Mouse (Mus musculus) hindbrain, embryonic 11.5 days (tissue): ENCODE data around the gene Sema6d. TPM values are rescaled to one million over a fixed set of nuclear protein-coding genes. Genes with fewer than 3 reads are reported as not detected.

ENCODE experiments used
- ATAC-seq: fragments of 200-750 bp; cut with Nextera tagmentation; 2 replicates; pipeline ENCODE4 v1.8.0; 2017; ENCODE audit warnings: mild to moderate bottlenecking, moderate TSS enrichment, moderate library complexity; ENCODE audit not compliant: low FRiP score
- DNase-seq: peaks from one replicate; pipeline ENCODE4 v3.0.0-alpha.2; 2015; ENCODE audit warnings: low spot score
- H3K27ac ChIP-seq: fragments of 300-500 bp; sonication (generic); 2 replicates; pipeline ENCODE4 v1.5.1; 2014; ENCODE audit warnings: mild to moderate bottlenecking, low read depth, low read length
- H3K27me3 ChIP-seq: fragments of 300-500 bp; sonication (generic); 2 replicates; pipeline ENCODE4 v1.6.1; 2014; ENCODE audit warnings: mild to moderate bottlenecking, low read length, moderate library complexity, mixed read lengths; ENCODE audit not compliant: control insufficient read depth, insufficient read depth
- H3K36me3 ChIP-seq: fragments of 300-500 bp; sonication (generic); 2 replicates; pipeline ENCODE4 v1.6.1; 2014; ENCODE audit warnings: mild to moderate bottlenecking, low read length, moderate library complexity, mixed read lengths; ENCODE audit not compliant: control insufficient read depth, insufficient read depth
- H3K4me1 ChIP-seq: fragments of 300-500 bp; sonication (generic); replicated peaks from 2 replicates; pipeline ENCODE4 v1.6.1; 2014; ENCODE audit warnings: low read length, mixed read lengths; ENCODE audit not compliant: control insufficient read depth, insufficient read depth
- H3K4me2 ChIP-seq: fragments of 300-500 bp; sonication (generic); replicated peaks from 2 replicates; pipeline ENCODE4 v1.6.1; 2014; ENCODE audit warnings: mild to moderate bottlenecking, low read depth, low read length
- H3K4me3 ChIP-seq: fragments of 300-500 bp; sonication (generic); 2 replicates; pipeline ENCODE4 v1.5.1; 2014; ENCODE audit warnings: low read depth, low read length
- H3K9ac ChIP-seq: fragments of 300-500 bp; sonication (generic); 2 replicates; pipeline ENCODE4 v1.6.1; 2014; ENCODE audit warnings: low read depth, low read length
- H3K9me3 ChIP-seq: fragments of 300-500 bp; sonication (generic); 2 replicates; pipeline ENCODE4 v1.6.1; 2016; ENCODE audit warnings: low read length; ENCODE audit not compliant: control insufficient read depth
- whole genome bisulfite sequencing: fragments of 180-500 bp; shearing (Covaris S2); extraction: QIAGEN DNeasy Blood & Tissue Kit; methylation state at CpG from one replicate; pipeline ENCODE4 v1.1.7; 2014; 5-methylcytosine and 5-hydroxymethylcytosine counted together
- polyA plus RNA-seq: library from polyadenylated mRNA; unstranded; fragments of >200 nt; fragmentation: Nextera tagmentation; extraction: Ambion mirVana; gene quantifications from 2 replicates; pipeline ENCODE4 v1.2.1, GENCODE M21; 2014

The Sema6d gene
- polyA plus RNA-seq, 1 experiment from 2014 or later: 26.2 TPM

DNA sequence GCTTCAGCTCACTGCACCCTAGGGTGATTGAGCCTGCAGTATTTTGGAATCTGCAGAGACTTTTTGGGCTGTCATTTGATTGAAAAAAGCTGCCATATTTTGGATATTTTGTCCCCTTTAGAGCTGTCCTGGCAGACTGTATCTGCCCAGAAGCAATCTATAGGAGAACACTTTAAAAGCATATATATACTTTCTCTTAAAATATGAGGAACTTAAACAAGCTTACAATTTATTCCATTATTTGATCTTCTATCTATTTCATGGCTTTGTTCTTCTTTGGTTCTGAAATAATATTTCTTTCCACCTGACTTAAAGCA lies 11.4 kb downstream of the Sema6d start:
- no peaks in the 10 kb centered on the region for H3K36me3 ChIP-seq
- no peak for ATAC-seq

DNA sequence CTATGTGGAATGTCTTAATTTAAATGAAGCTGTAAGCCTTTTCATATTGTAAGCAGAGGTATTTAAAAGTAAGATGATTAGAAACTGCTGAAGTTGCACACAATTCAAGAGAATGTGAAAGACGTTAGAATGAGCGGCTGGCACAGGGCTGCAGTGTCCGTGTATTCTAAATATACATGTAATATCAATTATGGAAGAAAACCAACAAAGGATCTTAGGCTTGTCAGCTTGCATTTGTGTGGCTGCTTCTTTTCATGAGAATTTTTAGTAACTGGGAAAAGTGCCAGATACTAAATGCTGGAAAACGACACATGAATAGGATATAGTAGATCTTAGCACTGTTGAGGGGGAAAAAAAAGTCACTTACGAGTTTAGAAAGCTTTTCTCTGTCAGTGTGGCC lies 11.8 kb downstream of the Sema6d start:
- H3K9me3 ChIP-seq: no peaks in the 10 kb centered on the region
- no peaks in the 10 kb centered on the region for H3K4me1 ChIP-seq
- H3K27ac ChIP-seq: no peak overlapping the region
- H3K36me3 ChIP-seq: no peaks in the 10 kb centered on the region
- DNase-seq (no peak), ATAC-seq (no peak)
- 94% methylated on average over 5 of the region's 5 CpGs for WGBS
- no peak overlapping the region for H3K9ac ChIP-seq
- no peak overlapping the region for H3K4me3 ChIP-seq
- H3K27me3 ChIP-seq: no peaks in the 10 kb centered on the region
- no peak overlapping the region for H3K4me2 ChIP-seq

More for the DNA sequence above, 11.4 kb downstream of the Sema6d start:
- Histone ChIP-seq H3K27ac (no peak overlapping the region), H3K27me3 (no peaks in the 10 kb centered on the region), H3K4me3 (no peak overlapping the region), H3K9ac (no peak overlapping the region), H3K9me3 (no peaks in the 10 kb centered on the region), H3K4me1 (no peaks in the 10 kb centered on the region), H3K4me2 (no peak overlapping the region)
- DNase-seq: no peak

DNA sequence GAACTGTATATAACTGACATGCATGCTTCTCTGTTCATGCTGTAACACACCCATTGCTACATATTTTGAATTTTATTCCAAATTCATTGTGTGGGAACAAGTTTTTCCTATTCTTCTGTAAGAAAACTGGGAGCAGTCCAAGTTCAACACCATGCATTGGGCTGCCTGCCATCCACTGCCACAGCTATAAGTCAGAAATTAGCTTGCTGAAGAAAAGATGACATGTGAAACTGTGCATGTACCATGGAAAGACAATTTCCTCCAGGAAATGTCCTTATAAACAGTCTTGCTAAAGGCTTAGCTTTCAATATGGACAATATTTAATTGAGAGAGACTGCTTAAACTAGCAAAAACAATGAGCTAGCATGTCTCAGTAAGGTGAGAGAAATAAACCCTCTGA lies 13.5 kb downstream of the Sema6d start:
- H3K27me3 ChIP-seq: no peaks in the 10 kb centered on the region
- no peak for ATAC-seq
- no peaks in the 10 kb centered on the region for H3K4me1 ChIP-seq
- no peak overlapping the region for H3K4me3 ChIP-seq
- H3K9me3 ChIP-seq: no peaks in the 10 kb centered on the region
- no peaks in the 10 kb centered on the region for H3K36me3 ChIP-seq
- no peak for DNase-seq
- H3K27ac ChIP-seq: no peak overlapping the region
- no peak overlapping the region for H3K9ac ChIP-seq
- no peak overlapping the region for H3K4me2 ChIP-seq

DNA sequence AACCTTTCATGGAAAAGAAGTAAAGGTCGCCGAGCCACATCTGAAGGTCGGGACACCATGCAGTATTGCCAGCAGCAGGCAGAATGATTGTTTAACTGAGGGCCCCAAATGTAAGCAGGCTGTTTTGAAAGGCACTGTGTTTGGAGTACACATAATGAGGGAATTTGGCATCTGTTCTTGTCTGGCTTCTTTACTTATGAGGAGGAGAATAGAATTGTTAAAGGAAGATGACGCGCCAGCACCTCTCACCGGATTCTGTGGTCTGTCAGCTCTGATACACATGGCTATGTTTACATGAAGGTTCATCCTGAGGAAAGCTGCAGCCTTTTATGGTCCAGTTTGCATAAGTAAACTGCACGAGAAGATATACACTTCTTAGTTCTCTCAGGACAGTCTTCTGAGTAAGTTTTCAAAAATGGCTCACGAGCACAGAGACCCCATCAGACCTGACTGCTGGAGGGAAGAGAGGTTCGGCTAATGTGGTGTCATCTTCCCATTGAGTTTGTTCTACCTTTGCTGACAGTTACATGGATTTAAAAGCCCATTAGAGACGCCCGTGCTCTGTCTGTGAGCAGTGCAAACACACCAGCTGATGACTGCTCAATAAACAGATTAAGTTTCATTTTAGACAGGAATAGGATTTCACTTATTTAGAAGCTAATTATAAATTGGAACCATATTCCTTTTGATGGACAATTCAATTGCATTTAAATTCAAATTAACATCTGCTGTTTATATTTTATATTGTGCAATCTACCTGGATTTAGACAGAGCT lies 28.9 kb downstream of the Sema6d start:
- no peaks in the 10 kb centered on the region for H3K27me3 ChIP-seq
- H3K9ac ChIP-seq: no peak overlapping the region
- no peak overlapping the region for H3K4me3 ChIP-seq
- no peak overlapping the region for H3K4me2 ChIP-seq
- no peak for DNase-seq
- 74% methylated on average over 11 of the region's 11 CpGs for WGBS
- no peaks in the 10 kb centered on the region for H3K9me3 ChIP-seq
- H3K36me3 ChIP-seq: no peaks in the 10 kb centered on the region
- ATAC-seq: no peak
- no peak overlapping the region for H3K27ac ChIP-seq
- H3K4me1 ChIP-seq: no peaks in the 10 kb centered on the region

DNA sequence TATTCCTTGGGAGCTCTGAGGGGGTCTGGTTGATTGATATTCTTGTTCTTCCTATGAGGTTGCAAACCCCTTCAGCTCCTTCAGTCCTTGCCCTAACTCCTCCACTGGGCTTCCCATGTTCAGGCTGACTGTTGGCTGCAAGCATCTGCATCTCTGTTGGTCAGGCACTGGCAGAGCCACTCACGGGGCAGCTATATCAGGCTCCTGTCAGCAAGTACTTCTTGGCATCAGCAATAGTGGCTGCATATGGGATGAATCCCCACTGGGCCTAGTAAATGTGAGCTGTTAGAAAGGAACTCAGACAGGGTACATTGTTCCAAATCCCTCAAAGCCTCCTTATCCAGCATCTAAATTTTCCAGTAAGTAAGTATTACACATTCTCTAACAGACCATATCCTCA lies 30.6 kb downstream of the Sema6d start:
- H3K9me3 ChIP-seq: no peaks in the 10 kb centered on the region
- no peak overlapping the region for H3K4me3 ChIP-seq
- no peaks in the 10 kb centered on the region for H3K36me3 ChIP-seq
- no peaks in the 10 kb centered on the region for H3K4me1 ChIP-seq
- ATAC-seq (no peak), DNase-seq (no peak)
- no peak overlapping the region for H3K4me2 ChIP-seq
- no peaks in the 10 kb centered on the region for H3K27me3 ChIP-seq
- H3K9ac ChIP-seq: no peak overlapping the region
- H3K27ac ChIP-seq: no peak overlapping the region
- 92% methylated on average over 1 of the region's 1 CpGs for WGBS

DNA sequence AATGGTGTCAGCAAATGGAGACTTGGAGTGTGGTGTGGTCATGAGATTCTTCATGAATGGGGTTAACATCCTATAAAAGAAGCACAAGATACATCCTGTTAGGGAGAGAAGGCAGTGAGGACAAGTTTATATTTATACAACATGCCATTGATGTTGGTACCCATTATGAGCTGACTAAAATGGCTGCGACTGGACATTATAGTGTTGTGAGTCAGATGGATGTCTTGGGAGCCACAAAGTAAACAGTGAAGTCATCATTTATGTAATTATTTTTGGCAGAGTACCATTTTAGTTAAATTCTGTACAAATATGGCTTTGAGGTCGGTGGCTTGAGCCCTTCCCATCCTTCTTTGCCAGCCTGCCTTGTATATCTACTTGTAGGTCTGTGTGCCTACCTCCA lies 31.8 kb downstream of the Sema6d start:
- no peak overlapping the region for H3K4me3 ChIP-seq
- no peak for DNase-seq
- no peaks in the 10 kb centered on the region for H3K36me3 ChIP-seq
- no peak for ATAC-seq
- H3K9me3 ChIP-seq: no peaks in the 10 kb centered on the region
- no peak overlapping the region for H3K27ac ChIP-seq
- no peaks in the 10 kb centered on the region for H3K27me3 ChIP-seq
- no peak overlapping the region for H3K4me2 ChIP-seq
- 88% methylated on average over 2 of the region's 2 CpGs for WGBS
- H3K4me1 ChIP-seq: no peaks in the 10 kb centered on the region
- no peak overlapping the region for H3K9ac ChIP-seq

DNA sequence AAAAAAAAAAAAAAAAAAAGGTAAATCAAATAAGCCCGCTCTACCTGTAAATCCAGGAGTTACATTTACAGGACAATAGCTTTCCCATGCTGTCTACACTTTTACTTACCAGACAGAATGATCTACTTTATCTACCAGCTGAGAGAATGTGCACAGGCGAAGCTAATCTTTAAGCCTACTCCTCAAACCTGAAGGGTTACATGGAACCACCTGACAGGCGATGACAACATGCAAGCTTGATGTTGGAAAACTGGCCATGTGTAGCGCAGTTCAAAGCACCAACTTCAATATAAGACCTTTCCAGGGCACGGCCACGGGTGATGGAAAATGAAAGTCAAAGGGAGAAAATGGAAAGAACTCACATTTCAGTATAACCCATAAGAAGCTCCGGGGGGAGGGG lies 35.7 kb downstream of the Sema6d start:
- no peak for DNase-seq
- no peaks in the 10 kb centered on the region for H3K27me3 ChIP-seq
- WGBS: 86% methylated on average over 7 of the region's 7 CpGs

DNA sequence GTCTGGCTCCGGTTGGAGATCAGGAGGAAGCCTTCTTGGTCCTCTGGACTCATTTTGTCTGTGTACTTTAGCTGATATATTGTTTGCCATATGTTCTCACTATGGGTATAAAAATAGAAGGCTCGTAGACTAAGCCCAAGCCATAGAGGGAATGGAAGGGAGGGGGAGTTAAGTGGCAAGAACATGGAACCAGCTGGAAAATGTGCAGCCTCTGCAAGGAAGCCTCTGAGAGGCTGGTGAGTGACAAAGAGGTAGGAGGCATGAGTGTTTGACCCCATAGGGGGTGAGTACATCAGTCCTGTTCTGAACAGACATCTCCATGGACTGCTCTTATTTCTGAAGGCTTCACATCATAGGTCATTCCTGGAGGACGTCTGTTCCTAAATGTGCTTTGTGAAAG lies 37.1 kb downstream of the Sema6d start:
- 68% methylated on average over 3 of the region's 3 CpGs for WGBS

More for the DNA sequence above, 35.7 kb downstream of the Sema6d start:
- ATAC-seq: no peak
- Histone ChIP-seq H3K9me3 (no peaks in the 10 kb centered on the region), H3K4me1 (no peaks in the 10 kb centered on the region), H3K4me2 (no peak overlapping the region), H3K36me3 (no peaks in the 10 kb centered on the region), H3K9ac (no peak overlapping the region), H3K4me3 (no peak overlapping the region), H3K27ac (no peak overlapping the region)

DNA sequence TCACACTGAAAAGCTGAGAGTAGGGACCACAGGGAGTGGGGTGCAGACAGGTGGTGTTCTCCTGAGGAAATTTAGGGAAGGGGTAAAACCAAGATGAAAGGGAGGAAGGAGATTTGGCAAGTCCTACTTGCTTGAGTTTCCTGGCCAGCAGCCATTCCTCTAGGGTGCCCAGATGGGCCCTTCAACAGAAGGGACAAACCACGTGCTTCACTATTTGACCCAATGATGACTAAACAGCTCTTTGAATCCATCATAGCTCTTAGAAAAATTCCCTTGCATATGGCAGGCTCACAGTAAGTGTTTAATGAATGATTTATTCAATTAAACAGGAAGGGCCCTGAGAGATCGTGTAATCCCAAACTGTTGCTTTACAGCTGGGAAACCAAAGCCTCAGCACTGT lies 41.1 kb downstream of the Sema6d start:
- Histone ChIP-seq H3K4me3 (no peak overlapping the region), H3K27ac (no peak overlapping the region), H3K27me3 (no peaks in the 10 kb centered on the region), H3K9ac (no peak overlapping the region), H3K4me2 (no peak overlapping the region), H3K36me3 (no peaks in the 10 kb centered on the region), H3K4me1 (no peaks in the 10 kb centered on the region), H3K9me3 (no peaks in the 10 kb centered on the region)
- ATAC-seq: no peak
- WGBS: 94% methylated on average over 2 of the region's 2 CpGs
- no peak for DNase-seq

More for the DNA sequence above, 37.1 kb downstream of the Sema6d start:
- Histone ChIP-seq H3K4me1 (no peaks in the 10 kb centered on the region), H3K36me3 (no peaks in the 10 kb centered on the region), H3K4me3 (no peak overlapping the region), H3K27me3 (no peaks in the 10 kb centered on the region), H3K9ac (no peak overlapping the region), H3K4me2 (no peak overlapping the region), H3K9me3 (no peaks in the 10 kb centered on the region), H3K27ac (no peak overlapping the region)
- no peak for DNase-seq
- ATAC-seq: no peak
